Mouse (Mus musculus): Measurements from ENCODE around the gene Git2. TPM values are rescaled to one million over a fixed set of nuclear protein-coding genes. Genes with fewer than 3 reads are reported as not detected.

The Git2 gene
- total RNA-seq, 2 experiments from 2014 or later: 16.1 to 21.7 TPM

DNA sequence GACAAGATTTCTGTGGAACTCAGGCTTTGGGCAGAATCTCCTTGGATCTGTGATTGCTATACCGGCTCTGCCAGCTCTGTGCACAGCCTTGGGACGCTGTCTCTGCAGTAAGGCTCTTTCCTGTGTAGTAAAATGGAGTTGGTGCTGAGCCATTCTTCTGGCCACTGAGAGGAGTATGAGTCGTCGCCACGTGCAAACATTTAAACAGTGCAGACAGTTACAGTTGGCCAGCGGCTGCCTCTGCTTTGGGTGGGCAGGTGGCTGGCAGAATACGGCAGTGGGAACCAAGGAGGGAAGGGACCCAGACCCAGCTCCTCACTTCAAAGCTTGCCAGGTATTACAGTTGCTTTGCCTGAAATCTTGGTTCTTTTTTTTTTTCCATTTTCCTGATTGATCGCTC lies 21.9 kb upstream of the Git2 start:
- DNase-seq: no peak

DNA sequence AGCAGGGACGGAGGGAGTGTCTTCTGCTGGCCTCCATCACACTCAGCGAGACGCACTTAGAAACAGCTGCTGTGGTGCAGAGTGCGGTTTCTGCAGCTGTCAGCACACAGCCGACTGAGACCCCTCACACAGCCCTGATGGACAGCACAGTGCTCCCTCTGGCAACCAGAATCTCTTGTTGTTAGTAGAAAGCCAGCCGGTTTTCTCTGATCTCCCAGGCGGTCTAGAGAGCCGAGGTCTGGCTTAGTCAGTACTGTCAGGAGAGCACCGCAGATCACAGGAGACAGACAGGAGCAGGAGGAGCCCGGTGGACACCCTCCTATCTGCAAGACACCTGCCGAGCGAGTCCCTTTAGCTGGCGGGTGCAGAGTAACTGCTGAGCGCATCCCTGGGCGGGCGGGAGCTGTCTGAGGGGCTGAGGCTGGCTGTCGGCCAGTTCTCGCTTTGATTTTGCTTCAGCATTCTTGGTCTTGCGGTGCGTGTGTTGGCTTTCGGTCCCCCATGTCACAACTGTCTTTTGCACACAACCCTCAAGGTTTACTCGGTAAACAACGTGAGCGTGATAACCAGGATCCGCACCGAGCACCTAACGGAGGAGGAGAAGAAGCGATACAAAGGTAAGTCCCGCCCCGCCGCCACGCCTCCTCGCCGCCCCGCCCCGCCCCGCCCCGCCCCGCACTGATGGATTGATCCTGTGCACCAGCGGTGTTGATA lies 21.1 kb upstream of the Git2 start:
- no peak for DNase-seq

DNA sequence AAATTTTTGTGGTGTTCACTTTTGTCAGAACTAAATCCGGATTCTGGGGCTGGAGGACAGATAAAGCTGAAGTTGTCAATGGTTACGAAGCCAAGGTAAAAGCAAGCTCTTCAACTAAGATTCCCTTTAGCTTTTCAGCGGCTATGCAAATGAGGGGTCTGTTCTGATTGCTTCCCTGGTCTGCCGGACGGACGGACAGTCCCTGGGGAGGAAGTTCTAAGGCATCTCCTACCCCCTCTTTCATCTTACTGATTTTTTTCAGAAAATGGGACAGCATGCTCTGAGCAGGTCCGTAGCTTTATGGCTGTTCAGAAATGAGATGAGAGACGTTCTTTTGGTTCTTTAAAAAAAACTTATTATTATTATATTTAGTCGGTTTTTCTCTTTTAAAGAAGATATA lies 20.3 kb upstream of the Git2 start:
- no peak for DNase-seq

DNA sequence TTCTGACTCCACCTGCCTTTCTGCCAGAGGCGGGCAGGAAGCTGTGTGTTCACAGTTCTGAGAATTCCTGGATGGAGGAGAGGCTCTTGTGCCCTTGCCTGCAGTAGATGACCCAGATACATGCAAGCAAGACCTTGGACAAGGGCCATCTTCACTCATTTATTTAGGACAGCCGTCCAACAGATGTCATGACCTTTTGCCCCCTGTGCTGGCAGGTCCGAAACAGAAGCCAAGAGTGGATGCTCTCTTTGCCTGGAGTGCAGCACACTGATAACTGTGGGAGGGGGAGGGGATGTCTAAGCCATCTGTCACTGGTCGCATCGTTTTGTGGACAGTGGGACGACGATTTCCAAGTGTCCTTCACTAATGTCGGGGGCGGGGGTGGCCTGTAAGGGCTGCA lies 19.9 kb upstream of the Git2 start:
- no peak for DNase-seq

DNA sequence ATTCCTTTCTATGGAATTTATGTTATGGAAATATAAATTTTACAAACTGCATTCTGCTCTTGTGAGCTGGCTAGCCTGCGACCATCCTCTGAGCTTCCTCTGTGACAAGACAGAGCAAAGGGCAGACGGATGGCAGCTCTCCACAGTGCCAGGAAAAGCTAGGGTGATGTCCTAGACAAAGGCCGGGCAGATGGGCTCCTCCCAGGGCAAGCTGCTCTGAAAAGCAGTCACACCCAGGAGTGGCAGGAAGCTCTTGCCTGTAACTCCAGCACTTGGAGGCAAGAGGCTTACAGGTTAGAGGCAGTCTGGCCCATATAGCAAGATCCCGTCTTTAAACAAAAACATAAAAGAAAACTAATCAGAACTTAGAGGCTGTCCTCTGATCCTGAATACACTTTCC lies 19.3 kb upstream of the Git2 start:
- no peak for DNase-seq

DNA sequence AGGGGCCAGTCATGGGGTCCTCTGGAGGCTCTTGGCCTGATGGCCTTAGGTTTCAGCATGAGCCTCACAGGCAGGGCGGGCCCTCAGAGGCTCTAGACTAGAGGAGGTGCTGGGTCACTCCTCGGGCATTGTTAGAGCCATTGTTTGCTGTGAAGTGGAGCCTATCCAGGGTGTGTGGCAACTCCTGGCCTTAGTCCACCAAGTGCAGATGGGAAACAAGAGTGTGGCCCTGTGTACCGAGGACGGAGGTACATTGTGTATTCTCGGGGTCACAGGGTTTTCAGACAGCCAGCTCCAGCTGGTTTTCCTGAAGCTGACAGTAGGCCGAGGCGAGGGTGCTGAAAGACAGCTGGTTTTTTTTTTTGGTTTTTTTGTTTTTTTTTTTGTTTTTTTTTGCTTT lies 18.0 kb upstream of the Git2 start:
- no peak for DNase-seq

DNA sequence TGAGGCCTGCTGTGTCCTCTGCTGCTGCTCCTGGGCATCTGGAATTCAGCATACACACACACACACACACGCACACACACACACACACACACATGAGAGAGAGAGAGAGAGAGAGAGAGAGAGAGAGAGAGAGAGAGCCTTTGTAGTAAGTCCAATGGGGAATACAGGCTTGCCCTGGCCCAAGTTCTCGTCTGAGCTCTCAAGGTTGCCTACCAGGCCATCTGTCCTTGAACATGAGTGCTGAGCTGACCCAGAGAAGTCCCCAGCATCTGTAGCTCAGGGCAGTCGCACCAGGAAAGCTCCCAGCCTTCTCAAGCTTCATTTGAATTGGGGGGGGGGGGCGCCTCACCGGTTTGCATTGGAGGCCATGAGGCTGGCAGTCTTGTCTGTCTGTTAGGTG lies 9.9 kb upstream of the Git2 start:
- no peak for DNase-seq

DNA sequence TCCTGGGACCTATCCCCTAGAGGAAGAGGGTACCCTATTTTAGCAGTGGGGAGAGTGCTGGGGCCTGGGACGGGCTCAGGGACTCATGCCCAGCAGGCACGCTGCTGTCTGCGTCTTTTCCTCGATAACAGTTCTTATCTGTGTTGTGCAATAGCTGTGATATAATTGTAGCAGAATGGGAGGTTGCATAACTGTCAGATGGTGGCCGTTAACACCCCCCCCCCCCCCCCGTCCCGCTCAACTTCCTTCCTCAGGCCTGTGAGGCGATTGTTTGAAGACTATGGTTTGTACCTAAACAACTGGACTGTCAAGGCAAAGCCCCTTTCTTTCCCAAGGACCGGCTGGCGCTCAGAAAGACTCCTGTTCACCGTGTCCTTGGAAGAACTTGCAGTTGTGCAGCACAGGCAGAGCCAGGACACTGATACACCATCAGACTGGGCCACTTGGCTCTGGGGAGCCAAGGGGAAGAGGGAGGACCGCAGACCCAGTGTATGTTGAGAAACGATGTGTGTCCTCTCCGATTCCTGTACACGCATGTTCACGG lies 9.4 kb upstream of the Git2 start:
- no peak for DNase-seq

DNA sequence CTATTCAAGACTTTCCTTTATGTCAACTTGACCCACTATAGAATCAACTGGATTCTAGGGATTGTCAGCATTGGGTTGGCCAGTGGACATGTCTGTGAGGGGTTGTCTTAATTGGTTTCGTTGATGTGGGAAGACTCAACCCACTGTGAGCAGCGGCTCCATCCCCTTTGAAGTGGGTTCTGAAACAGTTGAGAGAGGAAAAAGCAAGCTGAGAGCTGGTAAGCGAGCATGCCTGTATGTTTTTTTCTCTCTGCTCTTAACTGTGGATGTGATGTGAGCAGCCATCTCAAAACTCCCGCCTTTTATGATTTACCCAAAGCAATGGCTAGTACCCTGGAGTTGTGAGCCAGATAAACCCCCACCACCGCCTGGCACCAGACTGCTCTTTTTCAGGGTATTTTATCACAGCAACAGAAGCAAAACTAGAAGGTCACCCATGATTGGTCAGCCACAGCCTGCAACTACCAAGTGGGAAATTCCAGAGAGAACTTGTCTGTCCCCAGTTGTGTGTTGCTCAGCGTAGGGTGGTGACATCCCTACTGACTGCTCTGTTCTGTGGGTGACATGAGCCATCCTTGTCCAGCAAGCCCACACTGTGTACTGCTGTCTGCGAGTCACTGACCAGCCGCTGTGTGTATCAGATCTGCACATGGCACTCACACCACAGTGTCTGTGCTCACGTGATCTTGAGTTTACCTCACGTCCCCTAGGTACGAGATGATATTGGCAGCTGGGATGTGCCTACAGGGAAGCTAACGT lies 8.3 kb upstream of the Git2 start:
- DNase-seq: no peak

DNA sequence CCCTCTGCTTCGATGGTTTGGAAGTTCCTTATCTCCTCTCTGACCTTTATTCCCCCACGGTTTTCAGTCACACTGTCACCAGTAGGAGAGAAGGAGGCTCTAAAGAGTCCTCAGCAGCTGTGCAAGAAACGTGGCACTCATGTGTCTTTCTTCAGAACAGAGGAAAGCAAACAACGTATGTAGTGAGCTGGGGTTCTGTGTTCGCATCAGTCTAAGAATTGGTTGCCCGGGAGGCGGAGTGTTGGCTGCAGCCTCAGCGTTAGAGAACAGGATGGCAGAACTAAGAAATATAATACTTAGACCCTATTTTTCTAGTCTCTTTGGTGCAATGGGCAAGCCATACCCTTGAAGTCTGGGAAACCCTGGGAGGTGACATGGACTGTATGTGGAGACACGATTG lies 7.7 kb upstream of the Git2 start:
- no peak for DNase-seq

DNA sequence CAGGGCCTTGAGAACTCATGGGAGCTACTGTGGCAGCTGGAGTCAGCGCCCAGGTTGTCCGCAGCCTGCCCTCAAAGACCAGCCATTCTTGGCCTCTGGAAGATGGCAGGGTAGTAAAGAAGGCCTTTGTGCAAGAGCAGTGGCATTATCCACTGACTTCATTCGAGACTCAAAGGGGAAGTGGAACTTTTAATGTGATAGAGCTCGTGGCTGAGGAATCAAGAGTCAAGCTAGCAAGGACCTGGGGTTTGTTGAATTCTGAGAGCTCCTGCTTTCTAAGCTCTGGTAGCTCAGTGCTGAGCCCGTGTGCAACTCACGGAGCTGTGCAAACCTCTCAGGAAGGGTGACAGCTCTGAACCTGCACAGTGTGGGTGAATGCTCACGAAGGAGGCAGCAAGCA lies 5.6 kb upstream of the Git2 start:
- no peak for DNase-seq

DNA sequence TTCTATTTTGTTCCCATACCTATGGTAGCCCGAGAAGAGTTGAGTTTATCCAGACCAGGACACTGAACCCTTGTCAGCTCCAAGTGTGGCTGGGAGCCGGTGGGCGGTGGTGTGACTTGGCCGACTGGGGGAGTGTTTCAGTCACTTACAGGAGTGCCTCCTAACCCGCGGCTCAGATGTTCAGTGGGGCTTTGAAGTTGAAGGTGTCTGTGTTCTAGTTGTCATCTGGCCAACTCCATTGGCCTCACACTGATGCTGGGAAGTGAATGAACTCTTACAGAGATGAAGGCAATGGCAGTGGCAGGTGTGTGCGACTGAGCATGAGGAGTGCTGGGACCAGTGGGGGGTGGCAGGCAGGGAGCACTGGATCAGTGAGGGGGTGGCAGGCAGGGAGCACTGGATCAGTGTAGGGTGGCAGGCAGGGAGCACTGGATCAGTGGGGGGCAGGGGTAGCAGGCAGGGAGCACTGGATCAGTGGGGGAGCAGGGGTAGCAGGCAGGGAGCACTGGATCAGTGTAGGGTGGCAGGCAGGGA lies 4.7 kb upstream of the Git2 start:
- no peak for DNase-seq

DNA sequence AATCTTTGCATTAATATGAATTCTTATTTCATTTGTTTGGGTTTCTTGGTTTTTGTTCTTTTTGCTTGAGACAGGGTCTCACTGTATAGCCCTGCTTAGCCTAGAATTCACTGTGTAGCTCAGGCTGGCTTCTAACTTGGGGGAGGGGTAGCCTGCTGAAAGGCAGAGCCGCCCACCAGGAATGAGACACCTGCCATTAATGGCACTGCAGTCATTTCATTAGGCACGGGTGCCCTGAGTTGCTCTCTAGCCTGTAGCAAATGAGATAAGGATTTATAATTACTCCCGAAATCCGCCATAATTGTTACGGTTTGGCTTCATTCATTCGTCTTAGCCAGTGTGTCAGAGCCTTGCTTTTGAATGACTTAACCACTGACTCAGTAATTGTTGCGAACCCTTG lies 857 bp upstream of the Git2 start:
- no peak for DNase-seq

DNA sequence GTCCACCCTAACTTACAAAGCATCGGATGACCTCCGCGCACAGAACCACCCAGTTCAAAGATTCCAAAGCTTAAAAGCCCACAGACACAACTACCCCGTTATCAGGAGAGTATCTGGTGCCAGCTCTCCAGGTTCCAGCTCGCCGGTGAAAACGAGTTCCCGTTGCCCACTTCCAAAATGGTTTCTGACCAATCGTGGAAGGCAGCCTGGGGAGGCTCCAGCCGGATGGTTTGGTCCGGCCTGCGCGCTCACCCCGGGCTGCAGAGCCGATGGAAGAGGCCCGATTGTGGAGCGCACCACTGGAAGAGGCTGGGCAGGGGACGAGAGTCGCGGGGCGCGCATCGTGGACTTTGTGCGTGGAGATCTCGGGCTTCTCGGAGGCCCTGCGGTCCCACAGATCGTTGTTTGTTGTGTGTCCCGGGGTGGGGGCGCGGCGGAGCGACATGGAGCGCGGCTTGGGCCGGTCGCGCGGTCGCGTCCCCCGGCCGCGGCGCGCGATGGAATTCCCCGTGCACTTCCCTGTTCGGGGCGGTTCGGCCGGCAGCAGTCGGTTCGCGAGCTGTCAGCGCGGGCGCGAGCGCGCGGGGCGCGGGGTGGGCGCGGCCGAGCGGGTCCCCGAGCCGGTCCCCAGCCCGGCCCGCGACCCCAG lies 790 bp downstream of the Git2 start, which contains the start of gene Ankrd13a:
Gene Ankrd13a, plus strand, starts transcription at position 275 of the 649 bp plus-strand sequence.
- DNase-seq: peak; percentile 89

DNA sequence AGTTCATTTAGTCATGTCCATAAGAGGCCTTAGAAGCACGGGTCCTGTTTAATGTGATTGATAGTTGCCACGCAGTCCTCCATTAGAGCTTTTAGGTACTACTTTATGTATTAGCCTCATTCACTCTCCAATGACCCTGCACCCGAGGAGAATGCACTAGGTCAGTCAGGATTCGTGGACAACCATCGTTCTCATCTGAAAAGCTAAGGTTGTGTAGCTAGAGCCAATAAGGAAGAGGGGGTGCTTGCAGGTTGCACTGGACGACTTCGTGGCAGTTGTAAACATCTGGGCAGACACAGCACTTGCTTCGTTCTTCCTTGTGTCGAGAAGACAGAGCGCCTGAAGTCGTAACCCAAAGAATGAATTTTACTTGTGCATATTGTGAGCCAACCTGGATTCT lies 1.5 kb downstream of the Git2 start:
- no peak for DNase-seq

DNA sequence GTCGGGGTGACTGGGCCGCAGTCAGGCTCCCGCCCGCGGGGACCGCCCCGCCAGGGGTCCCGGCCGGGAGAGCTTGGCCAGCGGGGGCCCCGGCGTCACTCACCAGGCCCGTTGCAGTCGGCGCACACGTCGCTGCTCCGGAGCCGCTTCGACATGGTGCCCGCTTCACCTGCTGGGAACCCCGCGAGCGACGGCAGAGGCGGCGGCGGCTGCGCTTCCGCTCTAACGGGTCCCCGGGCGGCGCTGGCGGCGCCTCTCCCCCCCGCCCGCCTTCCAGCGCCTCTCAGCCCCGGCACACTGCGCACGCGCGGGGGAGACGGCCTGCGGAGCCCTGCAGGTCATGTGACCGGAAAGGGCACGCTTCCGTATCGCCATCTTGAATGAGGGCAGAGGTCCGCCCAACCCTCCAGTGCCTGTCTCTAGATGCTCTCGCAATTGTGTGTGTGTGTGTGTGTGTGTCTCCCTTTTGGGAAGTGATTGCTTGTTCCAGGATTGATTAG lies 2.1 kb downstream of the Git2 start:
- peak; percentile 97 for DNase-seq

DNA sequence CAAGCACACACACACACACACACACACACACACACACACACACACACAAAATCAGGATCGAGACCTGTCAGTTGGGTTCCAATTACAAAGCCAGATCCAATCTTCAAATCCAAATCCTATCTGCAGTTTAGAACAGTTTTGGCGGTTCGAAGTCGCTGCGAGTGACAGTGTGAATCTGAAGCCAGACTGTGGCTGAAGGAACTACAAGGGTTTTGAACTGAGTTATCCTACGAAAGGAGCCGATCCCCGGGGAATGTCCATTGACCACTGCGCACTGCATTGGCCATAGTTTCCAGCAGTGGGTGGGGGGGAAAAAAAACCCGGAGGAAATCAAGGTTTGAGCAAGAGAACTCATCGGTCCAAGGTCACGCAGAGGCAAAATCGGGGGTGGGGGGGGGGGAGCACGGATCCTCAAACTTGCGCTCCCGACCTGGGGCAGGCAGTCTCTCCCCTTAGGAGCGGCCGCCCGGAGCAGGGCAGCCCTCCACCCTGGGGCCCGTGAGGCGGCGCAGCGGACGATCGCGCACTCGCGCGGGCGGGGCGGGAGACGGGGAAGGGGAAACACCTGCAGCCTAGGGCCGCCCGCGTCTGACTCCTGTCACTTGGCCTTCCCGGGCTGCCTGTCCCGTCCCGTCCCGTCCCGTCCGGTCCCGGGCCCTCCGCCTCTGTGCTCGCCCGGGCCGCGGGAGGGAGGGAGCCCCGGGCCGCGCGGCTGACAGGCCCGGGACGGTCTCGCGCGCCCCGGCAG lies 2.7 kb downstream of the Git2 start:
- DNase-seq: peak; percentile 67

DNA sequence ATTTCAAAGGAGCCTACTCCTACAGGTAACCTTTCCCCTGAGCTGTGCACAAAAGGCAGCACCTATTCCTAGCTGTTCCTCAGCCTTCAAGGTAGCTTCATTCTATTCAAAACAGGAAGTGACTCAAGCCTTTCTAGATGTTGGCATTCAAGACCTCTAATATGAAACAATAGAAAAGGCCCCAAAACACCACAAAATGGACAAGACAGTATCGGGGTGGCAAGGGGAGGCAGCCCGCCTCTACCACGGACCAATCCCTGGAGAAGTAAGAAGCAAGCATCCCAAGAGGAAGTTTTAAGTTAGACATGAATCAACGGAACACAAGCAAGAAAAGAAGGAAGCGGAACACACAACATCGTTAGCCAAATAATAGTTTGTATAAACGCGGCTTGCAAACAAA lies 3.5 kb downstream of the Git2 start:
- no peak for DNase-seq

DNA sequence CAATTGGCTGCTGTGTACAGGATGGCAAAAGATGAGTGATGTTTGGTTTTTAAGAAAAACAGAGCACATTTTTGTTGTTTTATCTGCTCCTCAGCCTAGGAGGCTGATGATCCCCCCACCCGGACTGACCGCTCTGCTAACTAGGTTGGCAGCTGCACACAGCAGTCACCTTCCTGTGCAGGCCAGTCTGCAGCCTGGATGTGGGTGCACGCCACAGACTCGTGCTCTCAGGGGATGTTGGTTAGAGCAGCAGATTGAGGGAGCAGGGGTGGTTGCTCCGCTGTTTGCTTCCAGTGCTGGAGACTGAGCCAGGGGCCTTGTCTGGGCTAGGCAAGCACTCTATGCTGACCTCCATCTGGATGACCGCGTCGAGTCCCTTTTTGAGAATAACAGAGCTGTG lies 5.5 kb downstream of the Git2 start:
- no peak for DNase-seq

DNA sequence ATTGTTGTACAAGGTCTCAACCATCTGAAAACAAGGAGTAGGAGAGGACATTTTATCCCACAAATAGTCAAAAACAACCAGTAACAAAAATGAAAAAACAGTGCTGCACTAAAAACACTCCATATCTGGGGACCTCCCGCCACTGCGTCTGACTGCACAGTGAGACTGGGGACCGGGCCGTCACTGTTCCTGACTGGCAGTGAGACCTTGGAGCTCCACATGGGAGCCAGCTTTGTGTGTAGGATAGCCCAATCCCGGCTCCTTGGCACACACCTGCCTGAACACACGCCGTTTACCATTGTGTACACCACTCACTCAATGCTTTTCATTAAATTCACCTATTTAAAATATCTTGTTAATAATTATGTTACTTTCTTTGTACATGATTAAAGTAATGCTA lies 8.1 kb downstream of the Git2 start:
- no peak for DNase-seq

DNA sequence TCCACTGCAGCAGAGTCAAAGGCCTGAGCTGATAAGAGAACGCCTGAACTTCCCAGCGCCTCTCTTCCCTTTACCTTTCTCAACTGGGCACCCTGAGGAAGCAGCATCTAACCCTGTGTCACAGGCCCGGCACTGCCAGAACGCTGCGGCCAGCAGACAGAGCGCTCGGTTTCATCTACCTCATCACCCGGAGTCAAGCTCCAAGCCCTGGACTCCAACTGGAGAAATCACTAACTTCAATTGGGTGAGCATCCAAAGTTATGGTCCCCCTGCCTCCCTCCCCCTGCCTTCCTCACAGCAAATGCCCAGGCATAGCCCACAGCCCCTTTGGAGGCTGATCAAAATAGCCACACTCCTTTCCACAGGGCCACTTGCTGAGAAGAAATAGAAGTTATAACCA lies 8.6 kb downstream of the Git2 start:
- DNase-seq: no peak
